Mouse (Mus musculus) granulocyte monocyte progenitor cell, adult 5-6 weeks (primary cell): ENCODE results near the gene Tunar. TPM values are rescaled to one million over a fixed set of nuclear protein-coding genes. Genes with fewer than 3 reads are reported as not detected.
A peak's percentile ranks its signal among the peaks of the same experiment; 100 is the strongest.

Source experiments
- ATAC-seq: replicated peaks from 2 replicates; pipeline ENCODE4 v1.8.0; 2016; ENCODE audit warnings: mild to moderate bottlenecking, moderate TSS enrichment, inconsistent platforms; ENCODE audit not compliant: poor library complexity, severe bottlenecking
- total RNA-seq, 2 experiments: library from RNA; stranded (forward) in 1 of 2; stranded (reverse) in 1 of 2; fragments of 200-712, 200-1000 nt in 1 of 2; fragments of >200 nt in 1 of 2; fragmentation: Nextera tagmentation in 1 of 2; gene quantifications; 2 replicates each; pipeline ENCODE4 v1.2.3; 2014 to 2017

Gene Tunar
- total RNA-seq (2014; fragmentation: Nextera tagmentation) (not detected in 2 replicates), total RNA-seq (2017) (not detected in 2 replicates)

- no peak for ATAC-seq
These were observed at the start of gene Tunar for GRCm38 (mm10) chr12:105333570-105333969. Gene Tunar, plus strand, starts transcription at chr12:105333870.

GRCm38 (mm10) chr12:105312571-105313035 lies 21.1 kb upstream of the Tunar start:
- ATAC-seq = no peak

- no peak for ATAC-seq
These were observed 19.3 kb upstream of the Tunar start for GRCm38 (mm10) chr12:105314328-105314727.

- peak; percentile 50 for ATAC-seq
These were observed 11.5 kb upstream of the Tunar start for GRCm38 (mm10) chr12:105322160-105322559.

GRCm38 (mm10) chr12:105327051-105327450 lies 6.6 kb upstream of the Tunar start:
- ATAC-seq = no peak

- ATAC-seq = no peak
These were observed 5.3 kb upstream of the Tunar start for GRCm38 (mm10) chr12:105328396-105328795.

- no peak for ATAC-seq
These were observed 2.4 kb downstream of the Tunar start for GRCm38 (mm10) chr12:105336094-105336420.

- ATAC-seq = no peak
These were observed 3.0 kb downstream of the Tunar start for GRCm38 (mm10) chr12:105336421-105337289.

- ATAC-seq = no peak
These were observed 3.8 kb downstream of the Tunar start for GRCm38 (mm10) chr12:105337290-105338005.

- no peak for ATAC-seq
These were observed 4.7 kb downstream of the Tunar start for GRCm38 (mm10) chr12:105338256-105338977.

- no peak for ATAC-seq
These were observed 7.9 kb downstream of the Tunar start for GRCm38 (mm10) chr12:105341523-105341922.

GRCm38 (mm10) chr12:105344460-105344859 lies 10.8 kb downstream of the Tunar start:
- ATAC-seq = no peak

GRCm38 (mm10) chr12:105346861-105347260 lies 13.2 kb downstream of the Tunar start:
- ATAC-seq = no peak

- no peak for ATAC-seq
These were observed 13.6 kb downstream of the Tunar start for GRCm38 (mm10) chr12:105347261-105347660.

GRCm38 (mm10) chr12:105354266-105354665 lies 20.6 kb downstream of the Tunar start:
- no peak for ATAC-seq

GRCm38 (mm10) chr12:105354772-105355171 lies 21.1 kb downstream of the Tunar start:
- no peak for ATAC-seq

- no peak for ATAC-seq
These were observed 23.1 kb downstream of the Tunar start for GRCm38 (mm10) chr12:105356781-105357180.

GRCm38 (mm10) chr12:105363648-105364047 lies 30.0 kb downstream of the Tunar start:
- no peak for ATAC-seq

GRCm38 (mm10) chr12:105374564-105374963 lies 40.9 kb downstream of the Tunar start:
- no peak for ATAC-seq

- ATAC-seq = no peak
These were observed 43.3 kb downstream of the Tunar start for GRCm38 (mm10) chr12:105376976-105377375.

GRCm38 (mm10) chr12:105382733-105383132 lies 49.1 kb downstream of the Tunar start:
- no peak for ATAC-seq
